Mouse (Mus musculus) gastrocnemius, postnatal 14 days (tissue): ENCODE measurements at regions not wholly inside any gene's neighbourhood (a gene's known extent, or its start where the extent isn't known, plus 50 kb on each side); places are given as distances from the start of the nearest gene placed in this dataset.
"Not testable (repeated sequence)": the region's sequence is repeated elsewhere in the genome, so short reads cannot be mapped to it uniquely, and the experiment has no call there.

Experiments used
- DNase-seq: peaks from one replicate; pipeline ENCODE4 v3.0.0; 2021; ENCODE audit warnings: mixed read lengths
- intact Hi-C: fragments of 180-260 bp; cut with DNase I; formaldehyde crosslinking; loops from one replicate; pipeline ENCODE4 v1.15.1; 2025; ENCODE audit warnings: low total_unique reads

GRCm38 (mm10) chr5:100309807-100310165, 106.2 kb downstream of the Sec31a start:
- intact Hi-C loops: no loop called here
- no peak for DNase-seq

- intact Hi-C loops: no loop called here
Measured at GRCm38 (mm10) chr5:100309071-100309806, 106.8 kb downstream of the Sec31a start.

GRCm38 (mm10) chr5:100304403-100304802, 111.6 kb downstream of the Sec31a start:
- intact Hi-C loops: no loop called here
- DNase-seq: no peak

More at GRCm38 (mm10) chr5:100309071-100309806, 106.8 kb downstream of the Sec31a start:
- no peak for DNase-seq

GRCm38 (mm10) chr5:100302068-100302775, 113.8 kb downstream of the Sec31a start:
- intact Hi-C loops: no loop called here
- DNase-seq: no peak

- intact Hi-C loops: no loop called here
- DNase-seq: no peak
Measured at GRCm38 (mm10) chr5:100299141-100299540, 116.9 kb downstream of the Sec31a start.

GRCm38 (mm10) chr5:100294189-100294588, 121.8 kb downstream of the Sec31a start:
- intact Hi-C loops: no loop called here
- no peak for DNase-seq

- intact Hi-C loops: no loop called here
- no peak for DNase-seq
Measured at GRCm38 (mm10) chr5:100280215-100280614, 120.6 kb upstream of the Tmem150c start.

GRCm38 (mm10) chr5:100279474-100279873, 119.9 kb upstream of the Tmem150c start:
- DNase-seq: no peak
- intact Hi-C loops: no loop called here

- intact Hi-C loops: no loop called here
- DNase-seq: no peak
Measured at GRCm38 (mm10) chr5:100274674-100275073, 115.1 kb upstream of the Tmem150c start.

- DNase-seq, intact Hi-C loops: not testable (repeated sequence)
Measured at GRCm38 (mm10) chr5:100271975-100272374, 112.4 kb upstream of the Tmem150c start.

- intact Hi-C loops: no loop called here
Measured at GRCm38 (mm10) chr5:100270841-100271686, 111.5 kb upstream of the Tmem150c start.

GRCm38 (mm10) chr5:100268111-100268878, 108.7 kb upstream of the Tmem150c start:
- intact Hi-C loops: no loop called here
- no peak for DNase-seq

More at GRCm38 (mm10) chr5:100270841-100271686, 111.5 kb upstream of the Tmem150c start:
- no peak for DNase-seq

- no peak for DNase-seq
- intact Hi-C loops: no loop called here
Measured at GRCm38 (mm10) chr5:100266671-100267510, 107.3 kb upstream of the Tmem150c start.

- no peak for DNase-seq
- intact Hi-C loops: no loop called here
Measured at GRCm38 (mm10) chr5:100259803-100260693, 100.4 kb upstream of the Tmem150c start.

GRCm38 (mm10) chr5:100258952-100259710, 99.5 kb upstream of the Tmem150c start:
- intact Hi-C loops: no loop called here
- peak; percentile 21 for DNase-seq

GRCm38 (mm10) chr5:100255276-100255675, 95.7 kb upstream of the Tmem150c start:
- intact Hi-C loops: no loop called here

GRCm38 (mm10) chr5:100252036-100252435, 92.4 kb upstream of the Tmem150c start:
- intact Hi-C loops: no loop called here

More at GRCm38 (mm10) chr5:100255276-100255675, 95.7 kb upstream of the Tmem150c start:
- no peak for DNase-seq

More at GRCm38 (mm10) chr5:100252036-100252435, 92.4 kb upstream of the Tmem150c start:
- no peak for DNase-seq
